Mouse (Mus musculus) midbrain, embryonic 12.5 days (tissue): ENCODE measurements around the gene Mapkapk5. TPM values are rescaled to one million over a fixed set of nuclear protein-coding genes. Genes with fewer than 3 reads are reported as not detected.
"Not testable (repeated sequence)": the region's sequence is repeated elsewhere in the genome, so short reads cannot be mapped to it uniquely, and the experiment has no call there.

ENCODE experiments used
- ATAC-seq: fragments of 200-750 bp; cut with Nextera tagmentation; 2 replicates; pipeline ENCODE4 v1.8.0; 2017; ENCODE audit warnings: low read depth, moderate TSS enrichment, moderate library complexity; ENCODE audit not compliant: low FRiP score
- H3K27ac ChIP-seq: fragments of 300-500 bp; sonication (generic); replicated peaks from 2 replicates; pipeline ENCODE4 v1.5.1; 2016; ENCODE audit warnings: mild to moderate bottlenecking
- H3K27me3 ChIP-seq: fragments of 300-500 bp; sonication (generic); 2 replicates; pipeline ENCODE4 v1.6.1; 2016; ENCODE audit warnings: mild to moderate bottlenecking
- H3K36me3 ChIP-seq: fragments of 300-500 bp; sonication (generic); 2 replicates; pipeline ENCODE4 v1.6.1; 2016
- H3K4me1 ChIP-seq: fragments of 300-500 bp; sonication (generic); 2 replicates; pipeline ENCODE4 v1.6.1; 2016
- H3K4me2 ChIP-seq: fragments of 300-500 bp; sonication (generic); replicated peaks from 2 replicates; pipeline ENCODE4 v1.6.1; 2016; ENCODE audit warnings: mild to moderate bottlenecking, moderate library complexity
- H3K4me3 ChIP-seq: fragments of 300-500 bp; sonication (generic); 2 replicates; pipeline ENCODE4 v1.5.1; 2016; ENCODE audit warnings: mild to moderate bottlenecking
- H3K9ac ChIP-seq: fragments of 300-500 bp; sonication (generic); replicated peaks from 2 replicates; pipeline ENCODE4 v1.6.1; 2016; ENCODE audit warnings: mild to moderate bottlenecking, moderate library complexity
- H3K9me3 ChIP-seq: fragments of 300-500 bp; sonication (generic); 2 replicates; pipeline ENCODE4 v1.6.1; 2016; ENCODE audit warnings: mild to moderate bottlenecking
- WGBS: fragments of 180-500 bp; shearing (Covaris S2); methylation state at CpG from one replicate; pipeline ENCODE4 v1.1.7; 2016; 5-methylcytosine and 5-hydroxymethylcytosine counted together
- polyA plus RNA-seq: library from polyadenylated mRNA; unstranded; fragments of >200 nt; fragmentation: Nextera tagmentation; extraction: Ambion mirVana; gene quantifications from 2 replicates; pipeline ENCODE4 v1.2.1, GENCODE M21; 2016

Mapkapk5 gene
- polyA plus RNA-seq, 1 experiment from 2014 or later, result 56.4 TPM

DNA sequence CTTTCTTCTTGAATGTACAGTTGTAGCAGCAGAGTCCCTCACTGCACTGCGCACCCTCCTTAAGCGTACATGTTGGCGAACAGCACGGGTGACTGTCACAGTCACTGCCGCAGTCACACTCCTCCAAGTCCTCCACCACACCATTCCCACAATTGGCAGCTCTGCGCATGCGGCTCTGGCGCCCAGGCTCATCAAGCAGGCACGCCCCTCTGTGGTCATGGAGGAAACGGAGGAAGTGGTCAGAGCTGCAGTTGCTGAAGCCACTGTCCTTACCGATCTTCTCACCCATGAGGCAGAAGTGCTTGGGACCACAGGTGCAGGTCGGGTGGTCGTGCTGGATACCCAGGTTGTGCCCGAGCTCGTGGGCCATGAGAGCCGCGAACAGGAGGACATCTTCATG is 25.9 kb downstream of the Mapkapk5 start:
- 96% methylated on average over 11 of the region's 17 CpGs for WGBS
- H3K27ac ChIP-seq, H3K9me3 ChIP-seq, ATAC-seq, H3K27me3 ChIP-seq, H3K4me2 ChIP-seq, H3K4me3 ChIP-seq, H3K9ac ChIP-seq, H3K4me1 ChIP-seq: not testable (repeated sequence)
- peaks cover 39% of the 10 kb centered on the region for H3K36me3 ChIP-seq

DNA sequence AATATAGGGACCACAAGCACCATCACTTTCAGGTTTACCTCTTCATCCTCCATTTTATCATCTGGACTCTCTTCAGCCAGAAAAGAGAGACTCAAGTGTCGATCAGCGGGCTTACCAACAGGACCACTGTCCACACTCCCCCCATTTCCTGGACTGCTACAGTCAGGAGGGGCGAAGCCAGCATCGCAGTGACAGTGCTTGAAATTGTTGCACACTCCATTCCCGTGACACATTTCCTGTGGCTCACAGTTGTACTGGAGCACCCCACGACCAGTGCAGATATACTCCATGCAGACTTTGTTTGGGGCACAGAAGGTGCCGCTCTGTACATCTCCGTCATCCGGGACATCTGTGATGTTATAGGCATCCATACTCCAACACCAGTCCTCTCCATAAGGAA is 26.7 kb downstream of the Mapkapk5 start:
- H3K4me2 ChIP-seq, result no peak overlapping the region
- H3K9me3 ChIP-seq, result no peaks in the 10 kb centered on the region
- no peaks in the 10 kb centered on the region for H3K4me1 ChIP-seq
- H3K27ac ChIP-seq, result no peak overlapping the region
- no peak overlapping the region for H3K4me3 ChIP-seq
- no peaks in the 10 kb centered on the region for H3K27me3 ChIP-seq
- H3K36me3 ChIP-seq, result peaks cover 32% of the 10 kb centered on the region
- no peak for ATAC-seq
- 94% methylated on average over 9 of the region's 9 CpGs for WGBS
- H3K9ac ChIP-seq, result no peak overlapping the region

DNA sequence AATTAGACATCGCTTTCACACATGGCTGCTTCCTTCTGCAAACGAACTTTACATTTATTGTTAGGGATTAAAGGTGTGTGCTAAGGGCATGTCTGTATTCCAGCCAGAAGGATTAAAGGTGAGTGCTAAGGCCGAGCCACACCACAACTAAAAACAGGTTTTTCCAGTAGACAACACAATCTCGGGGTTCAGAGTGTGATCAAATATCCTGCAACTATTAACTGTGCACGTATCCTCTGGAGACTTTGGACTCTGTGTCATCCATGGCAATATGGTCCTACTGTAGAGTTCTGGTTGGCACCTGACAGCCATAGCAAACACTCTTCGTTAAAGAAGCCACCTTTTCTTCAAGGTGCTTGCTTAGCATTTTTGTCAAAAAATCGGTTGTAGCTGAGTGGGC is 35.7 kb downstream of the Mapkapk5 start:
- WGBS, result 82% methylated on average over 7 of the region's 7 CpGs
- no peaks in the 10 kb centered on the region for H3K27me3 ChIP-seq
- no peaks in the 10 kb centered on the region for H3K36me3 ChIP-seq
- ATAC-seq, result no peak
- H3K27ac ChIP-seq, result no peak overlapping the region
- no peaks in the 10 kb centered on the region for H3K9me3 ChIP-seq
- no peaks in the 10 kb centered on the region for H3K4me1 ChIP-seq
- H3K4me2 ChIP-seq, result no peak overlapping the region
- H3K9ac ChIP-seq, result no peak overlapping the region
- no peak overlapping the region for H3K4me3 ChIP-seq

DNA sequence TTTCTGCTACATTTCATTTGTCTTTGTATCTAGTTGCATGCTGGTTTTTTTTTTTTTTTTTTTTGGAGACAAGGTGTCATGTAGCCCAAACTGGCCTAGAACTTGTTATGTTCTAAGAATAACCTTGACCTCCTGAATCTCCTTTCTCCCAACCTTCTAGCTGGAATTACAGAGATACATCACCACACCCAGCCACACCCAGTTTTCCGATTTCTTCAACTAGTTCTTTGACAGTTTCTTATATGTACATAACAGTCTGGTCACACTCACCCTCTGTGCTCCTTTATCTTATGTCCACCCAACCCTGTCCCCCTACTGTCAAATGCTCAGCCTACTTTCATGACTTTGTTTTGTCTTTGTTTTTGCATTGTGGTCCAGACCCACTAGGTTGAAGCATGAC is 38.9 kb downstream of the Mapkapk5 start:
- no peaks in the 10 kb centered on the region for H3K27me3 ChIP-seq
- no peak for ATAC-seq

DNA sequence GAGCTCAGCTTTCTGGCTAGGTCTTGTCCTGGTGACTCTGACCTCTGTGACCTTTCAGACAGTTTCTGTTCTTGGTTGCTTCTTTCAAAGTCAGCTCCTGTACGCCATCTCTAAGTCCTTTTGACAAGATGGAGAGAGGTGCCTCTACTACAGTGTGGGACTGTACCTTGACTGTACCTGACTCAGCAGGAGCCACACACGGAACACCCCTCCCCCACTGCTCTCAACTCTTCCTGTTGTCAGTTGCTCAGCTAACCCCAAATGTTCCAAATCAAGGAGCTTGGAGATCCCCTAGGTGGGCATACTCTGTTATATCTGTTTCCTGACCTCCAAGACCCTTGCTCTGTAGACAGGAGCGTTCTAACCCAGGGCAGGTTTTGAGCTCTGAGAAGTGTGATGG is 42.5 kb downstream of the Mapkapk5 start, which contains the start of gene Adam1b:
Gene Adam1b (minus strand): TSS at position 205 of the 400 bp plus-strand sequence.
- ATAC-seq, result no peak
- Histone ChIP-seq H3K9ac (no peak within 1 kb of the TSS), H3K27me3 (no peaks in the 10 kb centered on the region), H3K27ac (no peak within 1 kb of the TSS), H3K4me1 (no peaks in the 10 kb centered on the region), H3K36me3 (no peaks in the 10 kb centered on the region), H3K9me3 (no peaks in the 10 kb centered on the region), H3K4me3 (no peak within 1 kb of the TSS), H3K4me2 (no peak within 1 kb of the TSS)
- 86% methylated on average over 3 of the region's 3 CpGs for WGBS

More for the DNA sequence above, 38.9 kb downstream of the Mapkapk5 start:
- no peaks in the 10 kb centered on the region for H3K4me1 ChIP-seq
- H3K36me3 ChIP-seq, result no peaks in the 10 kb centered on the region
- H3K4me2 ChIP-seq, result no peak overlapping the region
- no peak overlapping the region for H3K4me3 ChIP-seq
- no peaks in the 10 kb centered on the region for H3K9me3 ChIP-seq
- no peak overlapping the region for H3K27ac ChIP-seq
- WGBS, result 91% methylated on average over 1 of the region's 1 CpGs
- H3K9ac ChIP-seq, result no peak overlapping the region

DNA sequence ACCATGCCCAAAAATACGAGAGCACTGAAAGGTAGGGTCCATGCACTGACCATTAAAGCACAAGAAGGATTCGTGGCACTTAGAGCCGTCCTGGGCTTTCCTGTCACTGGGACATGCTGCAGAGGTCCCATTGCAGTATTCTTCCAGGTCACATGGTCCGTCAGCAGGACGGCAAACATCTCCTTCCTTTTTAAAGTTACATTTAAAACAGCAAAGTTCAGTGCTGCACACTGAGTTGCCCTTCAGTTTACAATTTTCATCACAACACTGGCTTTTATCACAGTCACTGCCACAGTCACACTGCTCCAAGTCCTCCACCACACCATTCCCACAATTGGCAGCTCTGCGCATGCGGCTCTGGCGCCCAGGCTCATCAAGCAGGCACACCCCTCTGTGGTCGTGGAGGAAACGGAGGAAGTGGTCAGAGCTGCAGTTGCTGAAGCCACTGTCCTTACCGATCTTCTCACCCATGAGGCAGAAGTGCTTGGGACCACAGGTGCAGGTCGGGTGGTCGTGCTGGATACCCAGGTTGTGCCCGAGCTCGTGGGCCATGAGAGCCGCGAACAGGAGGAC is 44.2 kb downstream of the Mapkapk5 start:
- ATAC-seq, H3K36me3 ChIP-seq, H3K27ac ChIP-seq, H3K4me3 ChIP-seq, H3K4me1 ChIP-seq, H3K4me2 ChIP-seq, H3K9me3 ChIP-seq, H3K27me3 ChIP-seq, H3K9ac ChIP-seq: not testable (repeated sequence)
- WGBS, result 83% methylated on average over 11 of the region's 17 CpGs

DNA sequence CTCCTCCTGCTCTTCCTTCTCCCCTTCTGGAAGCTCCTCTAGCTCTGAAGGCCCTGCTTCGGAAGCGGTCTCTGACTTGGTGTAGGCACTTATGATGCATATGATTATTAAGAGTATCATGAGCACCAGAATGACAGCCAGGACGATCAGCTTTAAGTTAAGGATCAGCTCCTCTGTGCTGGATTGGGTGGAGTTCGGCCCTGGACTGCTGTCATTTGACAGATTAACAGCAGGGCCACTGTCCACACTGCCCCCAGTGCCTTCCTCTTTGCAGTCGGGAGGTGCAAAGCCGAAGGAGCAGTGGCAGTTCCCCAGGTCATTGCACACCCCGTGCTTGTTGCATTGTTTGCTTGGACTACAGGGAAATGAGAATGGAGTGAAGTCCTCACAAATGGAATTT is 45.0 kb downstream of the Mapkapk5 start:
- no peaks in the 10 kb centered on the region for H3K36me3 ChIP-seq
- H3K9me3 ChIP-seq, result no peaks in the 10 kb centered on the region
- no peak for ATAC-seq
- H3K4me1 ChIP-seq, result no peaks in the 10 kb centered on the region
- H3K4me3 ChIP-seq, result no peak overlapping the region
- 78% methylated on average over 7 of the region's 7 CpGs for WGBS
- H3K4me2 ChIP-seq, result no peak overlapping the region
- H3K27me3 ChIP-seq, result no peaks in the 10 kb centered on the region
- no peak overlapping the region for H3K9ac ChIP-seq
- H3K27ac ChIP-seq, result no peak overlapping the region

DNA sequence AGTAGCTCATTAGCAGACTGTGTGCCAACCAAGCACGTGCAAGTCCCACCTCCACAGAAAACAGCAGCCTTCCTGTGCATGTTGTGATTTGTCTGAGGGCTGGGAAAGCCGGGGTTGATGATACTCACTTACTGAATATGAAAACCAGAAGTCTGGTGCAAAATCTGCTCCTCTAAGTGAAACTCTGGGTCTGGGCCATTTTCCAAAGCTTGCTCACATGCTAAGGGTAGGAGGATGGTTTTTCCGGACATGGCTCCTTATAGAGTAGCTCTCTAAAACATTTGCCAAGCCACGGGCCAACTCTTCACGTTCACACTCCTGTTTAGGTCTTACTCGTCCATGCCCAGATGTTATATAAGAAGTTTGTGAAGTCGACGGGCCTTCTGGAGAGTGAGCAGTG is 52.4 kb downstream of the Mapkapk5 start:
- H3K4me1 ChIP-seq, result no peaks in the 10 kb centered on the region
- H3K9me3 ChIP-seq, result no peaks in the 10 kb centered on the region
- WGBS, result 81% methylated on average over 8 of the region's 8 CpGs
- H3K27me3 ChIP-seq, result no peaks in the 10 kb centered on the region
- H3K27ac ChIP-seq, result no peak overlapping the region
- H3K9ac ChIP-seq, result no peak overlapping the region
- H3K4me2 ChIP-seq, result no peak overlapping the region
- no peak overlapping the region for H3K4me3 ChIP-seq
- no peaks in the 10 kb centered on the region for H3K36me3 ChIP-seq
- ATAC-seq, result no peak

DNA sequence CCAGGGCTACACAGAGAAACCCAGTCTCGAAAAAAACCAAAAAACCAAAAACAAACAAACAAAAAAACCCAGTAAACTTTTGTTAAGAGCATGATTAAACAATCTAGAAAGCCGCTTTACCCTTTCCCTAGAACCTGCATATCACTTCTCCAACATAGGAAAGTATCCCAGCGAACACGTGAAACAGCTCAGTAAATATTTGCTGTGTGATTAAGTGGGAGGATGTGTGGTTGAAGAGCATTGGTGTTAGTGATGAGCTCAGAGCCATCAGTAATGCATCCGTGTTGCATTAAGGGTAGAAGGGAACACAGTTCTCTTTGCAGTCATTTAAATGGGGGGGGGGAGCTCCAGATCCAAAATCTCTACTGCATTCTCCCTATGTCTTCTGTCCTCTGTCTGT is 60.9 kb downstream of the Mapkapk5 start:
- Histone ChIP-seq H3K27me3 (no peaks in the 10 kb centered on the region), H3K9me3 (no peaks in the 10 kb centered on the region), H3K9ac (no peak overlapping the region), H3K27ac (no peak overlapping the region), H3K4me2 (no peak overlapping the region), H3K4me3 (no peak overlapping the region), H3K4me1 (no peaks in the 10 kb centered on the region), H3K36me3 (no peaks in the 10 kb centered on the region)
- no peak for ATAC-seq
- 79% methylated on average over 5 of the region's 5 CpGs for WGBS

DNA sequence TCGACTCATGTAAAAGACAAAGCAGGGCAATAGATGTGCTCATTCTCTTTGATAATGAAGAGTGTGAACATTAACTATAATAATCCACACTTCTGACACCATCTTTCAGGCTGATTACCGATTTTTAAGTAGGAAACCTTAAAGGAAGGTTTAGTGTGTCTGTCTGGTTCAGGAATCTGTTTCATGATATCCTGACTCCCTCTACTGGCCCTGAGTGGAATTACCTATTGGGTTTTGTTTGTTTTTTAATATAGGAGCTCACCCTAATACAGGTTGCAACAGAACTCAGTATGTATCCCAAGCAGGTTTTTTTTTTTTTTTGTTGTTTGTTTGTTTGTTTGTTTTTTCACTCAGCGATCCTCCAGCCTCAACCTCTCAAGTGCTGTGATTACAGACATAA is 68.0 kb downstream of the Mapkapk5 start:
- 42% methylated on average over 3 of the region's 3 CpGs for WGBS
- H3K36me3 ChIP-seq, result no peaks in the 10 kb centered on the region
- no peak for ATAC-seq
- no peaks in the 10 kb centered on the region for H3K4me1 ChIP-seq
- H3K4me2 ChIP-seq, result no peak overlapping the region
- no peak overlapping the region for H3K27ac ChIP-seq
- H3K4me3 ChIP-seq, result no peak overlapping the region
- no peak overlapping the region for H3K9ac ChIP-seq
- H3K27me3 ChIP-seq, result no peaks in the 10 kb centered on the region
- H3K9me3 ChIP-seq, result no peaks in the 10 kb centered on the region

DNA sequence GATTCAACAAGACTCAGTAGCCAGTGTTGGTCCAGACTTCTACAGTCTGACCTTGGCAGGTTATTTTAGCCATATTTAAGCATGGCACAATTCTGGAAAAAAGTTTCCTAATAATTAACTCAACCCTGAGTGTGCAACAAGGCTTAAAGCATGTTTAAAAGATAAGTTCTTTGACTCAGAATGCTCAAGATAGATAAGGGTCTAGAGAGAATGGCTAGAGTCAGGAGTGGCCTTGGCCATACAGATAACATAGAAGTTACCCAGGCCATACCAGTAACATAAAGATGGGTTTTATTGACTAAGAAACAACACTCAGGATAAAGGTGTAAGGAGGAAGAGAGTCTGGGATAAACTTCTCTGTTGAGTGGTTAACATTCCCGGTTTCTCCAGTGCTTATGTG is 69.7 kb downstream of the Mapkapk5 start:
- H3K4me1 ChIP-seq, result no peaks in the 10 kb centered on the region
- no peak overlapping the region for H3K4me2 ChIP-seq
- no peaks in the 10 kb centered on the region for H3K36me3 ChIP-seq
- H3K4me3 ChIP-seq, result no peak overlapping the region
- WGBS, result 81% methylated on average over 1 of the region's 1 CpGs
- no peak overlapping the region for H3K9ac ChIP-seq
- no peaks in the 10 kb centered on the region for H3K27me3 ChIP-seq
- no peak overlapping the region for H3K27ac ChIP-seq
- no peak for ATAC-seq
- no peaks in the 10 kb centered on the region for H3K9me3 ChIP-seq
